Mouse (Mus musculus) heart, embryonic 14.5 days (tissue): ENCODE data around the gene Cald1. TPM values are rescaled to one million over a fixed set of nuclear protein-coding genes. Genes with fewer than 3 reads are reported as not detected.

Experiments
- ATAC-seq: fragments of 200-750 bp; cut with Nextera tagmentation; 2 replicates; pipeline ENCODE4 v1.8.0; 2017; ENCODE audit warnings: low read depth, moderate TSS enrichment; ENCODE audit not compliant: insufficient number of reproducible peaks, insufficient read depth, low FRiP score
- H3K27ac ChIP-seq, 2 experiments: fragments of 200-500 bp in 1 of 2; fragments of 300-500 bp in 1 of 2; sonication (generic) in 1 of 2; replicated peaks in 1 of 2; 2 replicates each; pipeline ENCODE4 v1.5.1; 2012 to 2014; ENCODE audit warnings: low read depth in 2 of 2, low read length in 2 of 2, control low read depth in 1 of 2, mild to moderate bottlenecking in 1 of 2, mixed read lengths in 1 of 2; ENCODE audit not compliant: control insufficient read depth in 1 of 2, insufficient read depth in 1 of 2
- H3K27me3 ChIP-seq: fragments of 300-500 bp; sonication (generic); 2 replicates; pipeline ENCODE4 v1.6.1; 2014; ENCODE audit warnings: mild to moderate bottlenecking, low read length, control low read depth; ENCODE audit not compliant: control insufficient read depth, insufficient read depth
- H3K36me3 ChIP-seq: fragments of 300-500 bp; sonication (generic); 2 replicates; pipeline ENCODE4 v1.6.1; 2014; ENCODE audit warnings: mild to moderate bottlenecking, control low read depth, low read length, mixed read lengths; ENCODE audit not compliant: control insufficient read depth, insufficient read depth
- H3K4me1 ChIP-seq, 2 experiments: fragments of 200-500 bp in 1 of 2; fragments of 300-500 bp in 1 of 2; sonication (generic) in 1 of 2; 2 replicates each; pipeline ENCODE4 v1.6.1; 2012 to 2014; ENCODE audit warnings: low read length in 2 of 2, control low read depth in 1 of 2, mixed read lengths in 1 of 2; ENCODE audit not compliant: control insufficient read depth in 2 of 2, insufficient read depth in 2 of 2
- H3K4me2 ChIP-seq: fragments of 300-500 bp; sonication (generic); 2 replicates; pipeline ENCODE4 v1.6.1; 2014; ENCODE audit warnings: mild to moderate bottlenecking, low read length
- H3K4me3 ChIP-seq, 2 experiments: fragments of 200-500 bp in 1 of 2; fragments of 300-500 bp in 1 of 2; sonication (generic) in 1 of 2; 2 replicates each; pipeline ENCODE4 v1.5.1; 2012 to 2014; ENCODE audit warnings: low read length in 2 of 2, mild to moderate bottlenecking in 2 of 2, control low read depth in 1 of 2, low read depth in 1 of 2, moderate library complexity in 1 of 2; ENCODE audit not compliant: control insufficient read depth in 1 of 2, insufficient read depth in 1 of 2
- H3K9ac ChIP-seq: fragments of 300-500 bp; sonication (generic); 2 replicates; pipeline ENCODE4 v1.6.1; 2014; ENCODE audit warnings: mild to moderate bottlenecking, low read length
- H3K9me3 ChIP-seq: fragments of 300-500 bp; sonication (generic); 2 replicates; pipeline ENCODE4 v1.6.1; 2016; ENCODE audit warnings: low read length, control low read depth; ENCODE audit not compliant: control insufficient read depth
- WGBS: fragments of 180-500 bp; shearing (Covaris S2); extraction: QIAGEN DNeasy Blood & Tissue Kit; methylation state at CpG from one replicate; pipeline ENCODE4 v1.1.7; 2014; 5-methylcytosine and 5-hydroxymethylcytosine counted together
- polyA plus RNA-seq: library from polyadenylated mRNA; unstranded; fragments of >200 nt; fragmentation: Nextera tagmentation; extraction: Ambion mirVana; gene quantifications from 2 replicates; pipeline ENCODE4 v1.2.1, GENCODE M21; 2014

Cald1 gene
- polyA plus RNA-seq, 1 experiment from 2014 or later: 122 TPM

GRCm38 (mm10) chr6:34600850-34601249, 2.5 kb downstream of the Cald1 start:
- ATAC-seq: no peak
- no peaks in the 10 kb centered on the region for H3K27me3 ChIP-seq
- 63% methylated on average over 4 of the region's 4 CpGs for WGBS
- H3K4me1 ChIP-seq: peaks cover 15 to 52% of the 10 kb centered on the region in 2 experiments
- H3K4me2 ChIP-seq: peak overlapping the region; percentile 76
- peak overlapping the region; percentile 86; the same call in 1 of the 2 replicates for H3K9ac ChIP-seq
- no peak overlapping the region for H3K27ac ChIP-seq
- H3K36me3 ChIP-seq: no peaks in the 10 kb centered on the region
- H3K9me3 ChIP-seq: no peaks in the 10 kb centered on the region
- H3K4me3 ChIP-seq: peak overlapping the region in 1 of 2 experiments; percentile 65; a peak in 1 of 4 replicates

- H3K4me2 ChIP-seq: peak overlapping the region; percentile 21; the same call in 1 of the 2 replicates
Observed at GRCm38 (mm10) chr6:34602091-34602490, 3.8 kb downstream of the Cald1 start.

GRCm38 (mm10) chr6:34606407-34606806, 8.1 kb downstream of the Cald1 start:
- 57% methylated on average over 4 of the region's 4 CpGs for WGBS

More at GRCm38 (mm10) chr6:34602091-34602490, 3.8 kb downstream of the Cald1 start:
- ATAC-seq: no peak
- Histone ChIP-seq H3K36me3 (no peaks in the 10 kb centered on the region), H3K9me3 (no peaks in the 10 kb centered on the region), H3K27me3 (no peaks in the 10 kb centered on the region), H3K4me3 (no peak overlapping the region), H3K9ac (peak overlapping the region; percentile 16; the same call in 1 of the 2 replicates), H3K27ac (no peak overlapping the region), H3K4me1 (peaks cover 17 to 59% of the 10 kb centered on the region in 2 experiments)
- WGBS: 66% methylated on average over 2 of the region's 2 CpGs

GRCm38 (mm10) chr6:34608603-34609002, 10.3 kb downstream of the Cald1 start:
- peak overlapping the region; percentile 93 to 98 for H3K27ac ChIP-seq
- WGBS: 47% methylated on average over 3 of the region's 3 CpGs
- no peak for ATAC-seq

More at GRCm38 (mm10) chr6:34606407-34606806, 8.1 kb downstream of the Cald1 start:
- Histone ChIP-seq H3K36me3 (no peaks in the 10 kb centered on the region), H3K4me1 (peaks cover 33 to 70% of the 10 kb centered on the region in 2 experiments), H3K9me3 (no peaks in the 10 kb centered on the region), H3K4me3 (no peak overlapping the region), H3K27ac (peak overlapping the region; percentile 25 to 51; a peak in 2 of 4 replicates), H3K9ac (no peak overlapping the region), H3K27me3 (no peaks in the 10 kb centered on the region), H3K4me2 (no peak overlapping the region)
- ATAC-seq: no peak

GRCm38 (mm10) chr6:34609892-34610829, 11.9 kb downstream of the Cald1 start:
- Histone ChIP-seq H3K9me3 (no peaks in the 10 kb centered on the region), H3K9ac (peak overlapping the region; percentile 67), H3K36me3 (no peaks in the 10 kb centered on the region), H3K4me2 (peak overlapping the region; percentile 61), H3K4me3 (peak overlapping the region; percentile 5 to 13; a peak in 3 of 4 replicates), H3K27me3 (no peaks in the 10 kb centered on the region), H3K27ac (peak overlapping the region; percentile 93 to 98), H3K4me1 (peaks cover 36 to 70% of the 10 kb centered on the region in 2 experiments)
- ATAC-seq: peak; percentile 88
- 3% methylated on average over 24 of the region's 24 CpGs for WGBS

More at GRCm38 (mm10) chr6:34608603-34609002, 10.3 kb downstream of the Cald1 start:
- Histone ChIP-seq H3K9me3 (no peaks in the 10 kb centered on the region), H3K27me3 (no peaks in the 10 kb centered on the region), H3K4me2 (no peak overlapping the region), H3K9ac (peak overlapping the region; percentile 42; the same call in 1 of the 2 replicates), H3K4me3 (no peak overlapping the region), H3K36me3 (no peaks in the 10 kb centered on the region), H3K4me1 (peaks cover 36 to 75% of the 10 kb centered on the region in 2 experiments)

- ATAC-seq: no peak
- H3K36me3 ChIP-seq: no peaks in the 10 kb centered on the region
- H3K27me3 ChIP-seq: no peaks in the 10 kb centered on the region
- no peak overlapping the region for H3K4me2 ChIP-seq
- no peak overlapping the region for H3K9ac ChIP-seq
- no peak overlapping the region for H3K4me3 ChIP-seq
- no peaks in the 10 kb centered on the region for H3K9me3 ChIP-seq
- no peak overlapping the region for H3K27ac ChIP-seq
- WGBS: 53% methylated on average over 5 of the region's 5 CpGs
- peaks cover 29 to 50% of the 10 kb centered on the region in 2 experiments for H3K4me1 ChIP-seq
Observed at GRCm38 (mm10) chr6:34613122-34613521, 14.8 kb downstream of the Cald1 start.

GRCm38 (mm10) chr6:34615419-34615818, 17.1 kb downstream of the Cald1 start:
- peaks cover 12 to 36% of the 10 kb centered on the region in 2 experiments for H3K4me1 ChIP-seq
- no peak overlapping the region for H3K4me3 ChIP-seq
- WGBS: 85% methylated on average over 3 of the region's 3 CpGs
- no peaks in the 10 kb centered on the region for H3K27me3 ChIP-seq
- no peak for ATAC-seq
- no peak overlapping the region for H3K27ac ChIP-seq
- H3K9me3 ChIP-seq: no peaks in the 10 kb centered on the region
- H3K9ac ChIP-seq: no peak overlapping the region
- H3K4me2 ChIP-seq: no peak overlapping the region
- no peaks in the 10 kb centered on the region for H3K36me3 ChIP-seq
